Mouse (Mus musculus): ENCODE results near the gene Uggt1. TPM values are rescaled to one million over a fixed set of nuclear protein-coding genes. Genes with fewer than 3 reads are reported as not detected.

Gene Uggt1
- polyA plus RNA-seq, 1 experiment from 2014 or later, result 44.7 TPM

DNA sequence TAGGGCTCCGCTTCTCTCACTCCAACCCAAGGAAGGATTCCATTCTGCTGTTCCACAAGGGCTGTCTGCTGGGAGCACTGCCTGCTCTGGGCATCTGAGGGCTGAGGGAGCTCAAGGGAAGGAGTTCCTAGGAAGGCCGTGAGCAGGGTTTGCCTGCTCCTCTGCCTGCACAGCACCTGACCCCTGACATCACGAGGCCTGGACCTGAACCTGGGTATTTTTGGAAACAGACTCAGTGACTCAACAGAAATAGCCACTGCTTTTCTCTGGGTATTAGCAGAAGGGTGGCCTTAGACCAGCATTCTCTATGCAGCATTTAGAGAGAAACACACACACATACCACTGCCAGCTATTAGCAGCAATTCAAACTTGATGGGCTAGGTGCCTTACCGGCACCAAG lies 146.1 kb downstream of the Uggt1 start:
- ATAC-seq (ENCODE audit: low FRiP score, low read depth), result no peak
- Histone ChIP-seq H3K4me1 (replicated peaks) (0 out of 2 replicates have a peak, but pooled peaks cover 7% of the 10 kb centered on the region), H3K36me3 (peaks cover 6% of the 10 kb centered on the region)

DNA sequence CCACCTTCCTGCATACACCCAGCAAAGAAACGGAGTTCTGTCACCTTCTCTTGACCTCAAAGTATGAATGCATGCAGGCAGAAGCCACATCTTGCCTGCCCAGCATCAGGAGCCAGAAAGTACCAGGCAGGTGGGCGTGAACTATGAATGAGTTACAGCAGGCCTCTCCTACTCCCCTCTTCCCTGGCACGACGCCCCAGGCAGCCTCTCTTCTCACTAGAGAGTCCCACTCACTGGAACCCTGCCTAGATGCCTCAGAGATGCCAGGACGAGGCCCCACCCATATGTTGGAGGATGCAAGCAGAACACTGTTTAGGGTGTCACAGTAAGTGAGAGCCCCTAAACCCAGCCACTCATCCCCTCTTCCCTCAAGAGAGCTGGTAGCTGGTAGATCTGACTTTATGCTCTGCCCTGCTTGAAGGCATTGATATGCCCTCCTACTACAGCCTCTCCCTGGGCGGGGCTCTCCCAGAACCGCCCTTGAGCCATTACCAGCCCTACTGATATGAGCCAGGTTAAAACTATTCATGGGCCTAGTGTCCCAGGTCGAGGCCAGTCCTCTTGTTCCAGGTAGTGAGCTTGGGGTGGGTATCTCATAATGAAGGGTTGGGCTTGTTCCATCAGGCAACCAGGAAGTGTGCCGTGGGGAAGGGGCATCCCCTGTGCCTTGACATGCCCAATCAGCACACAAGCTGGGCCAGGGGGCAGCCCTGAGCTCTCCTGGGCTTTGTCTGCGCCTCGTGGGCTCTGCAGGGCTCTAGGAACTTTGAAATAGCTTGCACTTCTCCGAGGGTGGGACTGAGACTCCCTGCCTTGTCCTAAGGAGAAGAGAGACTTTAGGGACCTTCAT lies 148.9 kb downstream of the Uggt1 start:
- H3K4me3 ChIP-seq, result no peak overlapping the region
- no peak overlapping the region for H3K4me2 ChIP-seq
- peak; percentile 13; the same call in 1 of the 2 replicates for ATAC-seq (ENCODE audit: low FRiP score, low read depth)
- no peak overlapping the region for H3K9ac ChIP-seq
- 78% methylated on average over 12 of the region's 12 CpGs for WGBS
- peaks cover 7% of the 10 kb centered on the region for H3K4me1 ChIP-seq (replicated peaks)
- no peaks in the 10 kb centered on the region for H3K9me3 ChIP-seq
- no peaks in the 10 kb centered on the region for H3K27me3 ChIP-seq
- H3K27ac ChIP-seq (replicated peaks), result no peak overlapping the region
- peaks cover 4% of the 10 kb centered on the region; the same call in 1 of the 2 replicates for H3K36me3 ChIP-seq

More for the DNA sequence above, 146.1 kb downstream of the Uggt1 start:
- no peak overlapping the region for H3K4me3 ChIP-seq
- 92% methylated on average over 4 of the region's 4 CpGs for WGBS
- no peak overlapping the region for H3K9ac ChIP-seq
- no peaks in the 10 kb centered on the region for H3K27me3 ChIP-seq
- no peak overlapping the region for H3K4me2 ChIP-seq
- H3K27ac ChIP-seq (replicated peaks), result no peak overlapping the region
- no peaks in the 10 kb centered on the region for H3K9me3 ChIP-seq

DNA sequence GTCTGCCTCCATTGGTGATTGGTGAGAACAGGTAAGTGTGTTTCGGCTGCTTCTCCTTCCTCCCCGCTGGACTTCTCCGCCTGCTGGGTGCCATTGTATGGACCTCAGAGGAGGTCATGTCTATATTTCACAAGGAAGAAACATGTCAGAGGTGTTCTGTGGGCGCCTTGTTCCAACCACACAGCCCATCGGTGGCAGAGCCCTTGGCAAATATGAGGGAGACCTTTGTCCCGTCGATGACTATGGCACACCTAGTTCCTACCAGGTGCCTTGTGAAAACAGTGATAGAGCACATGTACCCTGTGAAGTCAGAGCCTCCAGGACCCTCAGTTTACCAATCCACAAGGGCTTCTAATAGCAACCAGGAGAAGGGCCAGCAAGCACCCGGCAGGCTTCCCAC lies 150.8 kb downstream of the Uggt1 start:
- Histone ChIP-seq H3K4me3 (no peak overlapping the region), H3K27ac (replicated peaks) (no peak overlapping the region), H3K9me3 (no peaks in the 10 kb centered on the region), H3K36me3 (peaks cover 4% of the 10 kb centered on the region; the same call in 1 of the 2 replicates), H3K4me2 (no peak overlapping the region), H3K4me1 (replicated peaks) (peaks cover 26% of the 10 kb centered on the region), H3K27me3 (no peaks in the 10 kb centered on the region), H3K9ac (no peak overlapping the region)
- WGBS, result 96% methylated on average over 8 of the region's 8 CpGs
- ATAC-seq (ENCODE audit: low FRiP score, low read depth), result no peak

DNA sequence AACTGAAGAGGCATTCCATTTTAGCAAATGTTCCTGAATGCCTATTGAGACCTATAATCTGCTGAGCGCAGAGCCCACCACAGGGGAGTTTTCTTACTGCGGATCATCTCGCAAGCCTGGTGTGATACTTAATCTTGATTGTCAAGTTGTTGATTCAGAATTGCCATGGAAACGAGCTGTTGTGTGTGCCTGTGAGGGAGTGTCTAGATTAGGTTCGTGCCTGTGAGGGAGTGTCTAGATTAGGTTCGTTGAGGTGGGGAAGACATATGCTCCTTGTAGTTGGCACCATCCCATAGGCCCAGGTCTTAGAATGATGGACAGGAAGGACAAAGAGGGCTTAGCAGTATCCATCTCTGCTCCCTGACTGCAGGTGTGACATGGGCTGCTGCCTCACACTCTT lies 153.3 kb downstream of the Uggt1 start:
- WGBS, result 59% methylated on average over 6 of the region's 6 CpGs
- Histone ChIP-seq H3K9me3 (no peaks in the 10 kb centered on the region), H3K27me3 (no peaks in the 10 kb centered on the region), H3K4me2 (no peak overlapping the region), H3K9ac (no peak overlapping the region), H3K4me3 (no peak overlapping the region), H3K36me3 (peaks cover 7% of the 10 kb centered on the region), H3K4me1 (replicated peaks) (peaks cover 38% of the 10 kb centered on the region), H3K27ac (replicated peaks) (no peak overlapping the region)
- ATAC-seq (ENCODE audit: low FRiP score, low read depth), result no peak

DNA sequence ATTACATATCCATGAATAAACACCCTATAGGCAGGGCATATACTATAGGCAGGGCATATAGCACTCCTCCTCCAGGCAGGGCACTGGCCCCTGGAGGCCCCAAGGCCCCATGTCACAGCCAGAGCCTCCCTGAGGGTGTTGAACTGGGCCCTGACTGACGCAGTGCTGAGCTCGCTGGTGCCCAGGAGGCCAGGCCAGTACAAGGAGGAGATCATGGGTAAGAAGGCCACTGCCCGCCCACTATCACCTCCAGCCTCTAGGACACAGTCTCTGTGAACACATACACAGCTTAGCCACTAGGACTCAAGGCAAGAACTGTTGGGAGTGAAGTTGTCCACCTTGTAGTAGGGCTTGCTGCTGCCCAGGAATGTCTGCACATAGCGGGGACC lies 153.8 kb downstream of the Uggt1 start:
- Histone ChIP-seq H3K9ac (no peak overlapping the region), H3K4me3 (no peak overlapping the region), H3K27me3 (no peaks in the 10 kb centered on the region), H3K4me2 (no peak overlapping the region), H3K27ac (replicated peaks) (no peak overlapping the region), H3K36me3 (peaks cover 10% of the 10 kb centered on the region), H3K9me3 (no peaks in the 10 kb centered on the region), H3K4me1 (replicated peaks) (peaks cover 35% of the 10 kb centered on the region)
- 93% methylated on average over 4 of the region's 4 CpGs for WGBS
- ATAC-seq (ENCODE audit: low FRiP score, low read depth), result 0 out of 2 replicates have a peak, but pooled peaks have one; percentile 20

Small RNA genes within 50 kb of the gene (microRNA-seq; reads per million reads assigned to microRNA genes)
- 6.5 reads per million, percentile 24 among the genes with 10 or more reads in this experiment for gene Mir6897

Other genes with a start within 250 kb of the Uggt1 start
- gene Hs6st1, start 176.3 kb downstream of the Uggt1 start, polyA plus RNA-seq (2015; fragmentation: Nextera tagmentation; extraction: Ambion mirVana), result 31.0 and 31.3 TPM in 2 replicates
- 1.6 TPM in 2 replicates for gene Neurl3, start 30.0 kb upstream of the Uggt1 start, polyA plus RNA-seq (2015; fragmentation: Nextera tagmentation; extraction: Ambion mirVana)
- 6.6 and 6.7 TPM in 2 replicates for gene Arid5a, start 63.0 kb upstream of the Uggt1 start, polyA plus RNA-seq (2015; fragmentation: Nextera tagmentation; extraction: Ambion mirVana)
- gene Kansl3, start 124.5 kb upstream of the Uggt1 start, polyA plus RNA-seq (2015; fragmentation: Nextera tagmentation; extraction: Ambion mirVana), result 37.9 and 38.9 TPM in 2 replicates
- 2.4 and 2.6 TPM in 2 replicates for gene Fer1l5, start 127.6 kb upstream of the Uggt1 start, polyA plus RNA-seq (2015; fragmentation: Nextera tagmentation; extraction: Ambion mirVana)
- 66.7 and 68.2 TPM in 2 replicates for gene Lman2l, start 200.6 kb upstream of the Uggt1 start, polyA plus RNA-seq (2015; fragmentation: Nextera tagmentation; extraction: Ambion mirVana)
- gene Cnnm4, start 226.9 kb upstream of the Uggt1 start, polyA plus RNA-seq (2015; fragmentation: Nextera tagmentation; extraction: Ambion mirVana), result 10.8 TPM in 2 replicates

Data from hindbrain, embryonic 15.5 days (tissue).